Mouse (Mus musculus) liver, embryonic 13.5 days (tissue): ENCODE data around the gene Sgk2. TPM values are rescaled to one million over a fixed set of nuclear protein-coding genes. Genes with fewer than 3 reads are reported as not detected.

Source experiments
- ATAC-seq: fragments of 200-750 bp; cut with Nextera tagmentation; 2 replicates; pipeline ENCODE4 v1.8.0; 2017; ENCODE audit warnings: low read depth, mild to moderate bottlenecking, moderate number of reproducible peaks, moderate library complexity
- DNase-seq: peaks from one replicate; pipeline ENCODE4 v3.0.0; 2022
- H3K27ac ChIP-seq: fragments of 300-500 bp; sonication (generic); 2 replicates; pipeline ENCODE4 v1.5.1; 2015; ENCODE audit warnings: moderate library complexity, mild to moderate bottlenecking, inconsistent platforms
- H3K27me3 ChIP-seq: fragments of 300-500 bp; sonication (generic); 2 replicates; pipeline ENCODE4 v1.6.1; 2015; ENCODE audit warnings: mild to moderate bottlenecking, inconsistent platforms
- H3K36me3 ChIP-seq: fragments of 300-500 bp; sonication (generic); 2 replicates; pipeline ENCODE4 v1.6.1; 2015; ENCODE audit warnings: mild to moderate bottlenecking, inconsistent platforms
- H3K4me1 ChIP-seq: fragments of 300-500 bp; sonication (generic); replicated peaks from 2 replicates; pipeline ENCODE4 v1.6.1; 2015; ENCODE audit warnings: inconsistent platforms
- H3K4me2 ChIP-seq: fragments of 300-500 bp; sonication (generic); 2 replicates; pipeline ENCODE4 v1.6.1; 2015; ENCODE audit warnings: inconsistent platforms, mild to moderate bottlenecking, moderate library complexity
- H3K4me3 ChIP-seq: fragments of 300-500 bp; sonication (generic); replicated peaks from 2 replicates; pipeline ENCODE4 v1.5.1; 2015; ENCODE audit warnings: mild to moderate bottlenecking, inconsistent platforms
- H3K9ac ChIP-seq: fragments of 300-500 bp; sonication (generic); 2 replicates; pipeline ENCODE4 v1.6.1; 2015; ENCODE audit warnings: mild to moderate bottlenecking, inconsistent platforms
- H3K9me3 ChIP-seq: fragments of 300-500 bp; sonication (generic); replicated peaks from 2 replicates; pipeline ENCODE4 v1.6.1; 2016; ENCODE audit warnings: inconsistent platforms
- WGBS: fragments of 180-500 bp; shearing (Covaris S2); methylation state at CpG from one replicate; pipeline ENCODE4 v1.1.7; 2015; ENCODE audit not compliant: insufficient replicate concordance; 5-methylcytosine and 5-hydroxymethylcytosine counted together
- polyA plus RNA-seq: library from polyadenylated mRNA; unstranded; fragments of >200 nt; fragmentation: Nextera tagmentation; extraction: Ambion mirVana; gene quantifications from 2 replicates; pipeline ENCODE4 v1.2.1, GENCODE M21; 2015

Gene Sgk2
- polyA plus RNA-seq: 2.7 and 4.6 TPM in 2 replicates

- DNase-seq (no peak), ATAC-seq (peak; percentile 73)
- Histone ChIP-seq H3K4me2 (peak within 1 kb of the TSS; percentile 8; the same call in 1 of the 2 replicates), H3K27me3 (no peaks in the 10 kb centered on the region), H3K4me1 (peaks cover 13% of the 10 kb centered on the region; the same call in 1 of the 2 replicates), H3K27ac (peak within 1 kb of the TSS; percentile 47), H3K9ac (no peak within 1 kb of the TSS), H3K4me3 (no peak within 1 kb of the TSS), H3K36me3 (no peaks in the 10 kb centered on the region), H3K9me3 (no peaks in the 10 kb centered on the region)
- WGBS: 39% methylated on average over 8 of the region's 8 CpGs
Measured at GRCm38 (mm10) chr2:162987218-162987617, at the start of gene Sgk2. Sgk2 (plus strand) TSS chr2:162987330.

- Histone ChIP-seq H3K9me3 (no peaks in the 10 kb centered on the region), H3K36me3 (peaks cover 58% of the 10 kb centered on the region)
- 50% methylated on average over 1 of the region's 1 CpGs for WGBS
Measured at GRCm38 (mm10) chr2:162939562-162939961, 47.6 kb upstream of the Sgk2 start.

GRCm38 (mm10) chr2:162943148-162943846 is 43.8 kb upstream of the Sgk2 start, which contains the start of gene L3mbtl1:
L3mbtl1 (plus strand) TSS chr2:162943472.
- under 1% methylated on average over 40 of the region's 40 CpGs for WGBS

More at GRCm38 (mm10) chr2:162939562-162939961, 47.6 kb upstream of the Sgk2 start:
- Histone ChIP-seq H3K9ac (no peak overlapping the region), H3K27me3 (peaks cover 35% of the 10 kb centered on the region), H3K4me3 (no peak overlapping the region), H3K4me1 (peaks cover 18% of the 10 kb centered on the region), H3K27ac (no peak overlapping the region), H3K4me2 (no peak overlapping the region)
- no peak for DNase-seq
- no peak for ATAC-seq

GRCm38 (mm10) chr2:162943931-162944330 is 43.2 kb upstream of the Sgk2 start:
- Histone ChIP-seq H3K4me1 (peaks cover 20% of the 10 kb centered on the region), H3K27ac (no peak overlapping the region), H3K4me2 (peak overlapping the region; percentile 70), H3K27me3 (peaks cover 38% of the 10 kb centered on the region), H3K9me3 (no peaks in the 10 kb centered on the region), H3K4me3 (peak overlapping the region; percentile 56; the same call in 1 of the 2 replicates), H3K9ac (no peak overlapping the region), H3K36me3 (peaks cover 16% of the 10 kb centered on the region)
- ATAC-seq: no peak
- 8% methylated on average over 11 of the region's 11 CpGs for WGBS
- DNase-seq: no peak

More at GRCm38 (mm10) chr2:162943148-162943846, 43.8 kb upstream of the Sgk2 start, which contains the start of gene L3mbtl1:
- Histone ChIP-seq H3K27ac (no peak within 1 kb of the TSS), H3K27me3 (peaks cover 38% of the 10 kb centered on the region), H3K9me3 (no peaks in the 10 kb centered on the region), H3K4me2 (peak within 1 kb of the TSS; percentile 70), H3K36me3 (peaks cover 23% of the 10 kb centered on the region), H3K4me3 (peak within 1 kb of the TSS; percentile 56), H3K4me1 (peaks cover 20% of the 10 kb centered on the region), H3K9ac (peak within 1 kb of the TSS; percentile 22)
- ATAC-seq (peak; percentile 22; the same call in 1 of the 2 replicates), DNase-seq (no peak)

GRCm38 (mm10) chr2:162946964-162947363 is 40.2 kb upstream of the Sgk2 start:
- no peak overlapping the region for H3K4me2 ChIP-seq
- no peak overlapping the region for H3K9ac ChIP-seq
- H3K9me3 ChIP-seq: 0 out of 2 replicates have a peak, but pooled peaks cover 2% of the 10 kb centered on the region
- ATAC-seq (no peak), DNase-seq (no peak)
- peaks cover 28% of the 10 kb centered on the region for H3K27me3 ChIP-seq
- no peaks in the 10 kb centered on the region for H3K36me3 ChIP-seq
- WGBS: 69% methylated on average over 5 of the region's 5 CpGs
- no peak overlapping the region for H3K4me3 ChIP-seq
- H3K4me1 ChIP-seq: peaks cover 20% of the 10 kb centered on the region
- H3K27ac ChIP-seq: no peak overlapping the region

- WGBS: 33% methylated on average over 15 of the region's 15 CpGs
Measured at GRCm38 (mm10) chr2:162947736-162948135, 39.4 kb upstream of the Sgk2 start.

GRCm38 (mm10) chr2:162948221-162948620 is 38.9 kb upstream of the Sgk2 start:
- peak overlapping the region; percentile 28 for H3K4me3 ChIP-seq
- no peaks in the 10 kb centered on the region for H3K36me3 ChIP-seq
- H3K27ac ChIP-seq: no peak overlapping the region
- H3K9ac ChIP-seq: no peak overlapping the region
- no peak for DNase-seq
- H3K4me2 ChIP-seq: peak overlapping the region; percentile 56
- ATAC-seq: peak; percentile 71
- peaks cover 12% of the 10 kb centered on the region for H3K4me1 ChIP-seq
- H3K27me3 ChIP-seq: peaks cover 16% of the 10 kb centered on the region
- WGBS: 47% methylated on average over 14 of the region's 14 CpGs
- H3K9me3 ChIP-seq: 0 out of 2 replicates have a peak, but pooled peaks cover 2% of the 10 kb centered on the region

More at GRCm38 (mm10) chr2:162947736-162948135, 39.4 kb upstream of the Sgk2 start:
- Histone ChIP-seq H3K4me3 (peak overlapping the region; percentile 28), H3K9ac (no peak overlapping the region), H3K4me2 (peak overlapping the region; percentile 56), H3K27ac (no peak overlapping the region), H3K27me3 (peaks cover 21% of the 10 kb centered on the region), H3K4me1 (peaks cover 17% of the 10 kb centered on the region), H3K36me3 (no peaks in the 10 kb centered on the region), H3K9me3 (0 out of 2 replicates have a peak, but pooled peaks cover 2% of the 10 kb centered on the region)
- DNase-seq (peak; percentile 41), ATAC-seq (peak; percentile 60)

- Histone ChIP-seq H3K4me2 (no peak overlapping the region), H3K27me3 (no peaks in the 10 kb centered on the region; the same call in 1 of the 2 replicates), H3K9me3 (0 out of 2 replicates have a peak, but pooled peaks cover 2% of the 10 kb centered on the region), H3K9ac (no peak overlapping the region), H3K4me1 (0 out of 2 replicates have a peak, but pooled peaks cover 7% of the 10 kb centered on the region), H3K4me3 (no peak overlapping the region), H3K27ac (no peak overlapping the region), H3K36me3 (no peaks in the 10 kb centered on the region)
- ATAC-seq (no peak), DNase-seq (no peak)
- 69% methylated on average over 2 of the region's 2 CpGs for WGBS
Measured at GRCm38 (mm10) chr2:162950776-162951175, 36.4 kb upstream of the Sgk2 start.

GRCm38 (mm10) chr2:162956843-162957242 is 30.3 kb upstream of the Sgk2 start:
- Histone ChIP-seq H3K27me3 (no peaks in the 10 kb centered on the region; the same call in 1 of the 2 replicates), H3K4me3 (no peak overlapping the region), H3K9ac (no peak overlapping the region), H3K27ac (no peak overlapping the region), H3K4me2 (no peak overlapping the region), H3K9me3 (no peaks in the 10 kb centered on the region), H3K36me3 (no peaks in the 10 kb centered on the region), H3K4me1 (no peaks in the 10 kb centered on the region)
- ATAC-seq (no peak), DNase-seq (no peak)
- 70% methylated on average over 2 of the region's 2 CpGs for WGBS

GRCm38 (mm10) chr2:162961321-162961720 is 25.8 kb upstream of the Sgk2 start:
- no peak for ATAC-seq
- Histone ChIP-seq H3K36me3 (no peaks in the 10 kb centered on the region), H3K9ac (no peak overlapping the region), H3K9me3 (no peaks in the 10 kb centered on the region), H3K4me1 (no peaks in the 10 kb centered on the region), H3K27me3 (no peaks in the 10 kb centered on the region; the same call in 1 of the 2 replicates), H3K4me3 (no peak overlapping the region), H3K27ac (no peak overlapping the region), H3K4me2 (no peak overlapping the region)
- DNase-seq: no peak
- WGBS: 60% methylated on average over 8 of the region's 10 CpGs

- Histone ChIP-seq H3K4me2 (no peak overlapping the region), H3K4me1 (no peaks in the 10 kb centered on the region), H3K4me3 (no peak overlapping the region), H3K9me3 (no peaks in the 10 kb centered on the region), H3K9ac (no peak overlapping the region), H3K27ac (no peak overlapping the region), H3K27me3 (no peaks in the 10 kb centered on the region), H3K36me3 (no peaks in the 10 kb centered on the region)
- WGBS: 59% methylated on average over 2 of the region's 2 CpGs
- ATAC-seq (no peak), DNase-seq (no peak)
Measured at GRCm38 (mm10) chr2:162966734-162967133, 20.4 kb upstream of the Sgk2 start.
